Mouse (Mus musculus) midbrain, postnatal 0 days (tissue): ENCODE measurements around the gene Cfap73. TPM values are rescaled to one million over a fixed set of nuclear protein-coding genes. Genes with fewer than 3 reads are reported as not detected.

ENCODE experiments used
- ATAC-seq: fragments of 200-750 bp; cut with Nextera tagmentation; 2 replicates; pipeline ENCODE4 v1.8.0; 2017; ENCODE audit warnings: moderate number of reproducible peaks, mild to moderate bottlenecking, moderate TSS enrichment, moderate library complexity; ENCODE audit not compliant: low FRiP score
- DNase-seq: peaks from one replicate; pipeline ENCODE4 v3.0.0-alpha.2; 2015; ENCODE audit warnings: low spot score
- H3K27ac ChIP-seq: fragments of 300-500 bp; sonication (generic); 2 replicates; pipeline ENCODE4 v1.5.1; 2014; ENCODE audit warnings: low read depth, mild to moderate bottlenecking, low read length, mixed read lengths
- H3K27me3 ChIP-seq: fragments of 300-500 bp; sonication (generic); 2 replicates; pipeline ENCODE4 v1.6.1; 2014; ENCODE audit warnings: low read length, control low read depth, mixed read lengths; ENCODE audit not compliant: insufficient read depth
- H3K36me3 ChIP-seq: fragments of 300-500 bp; sonication (generic); 2 replicates; pipeline ENCODE4 v1.6.1; 2014; ENCODE audit warnings: low read length, control low read depth, mixed read lengths; ENCODE audit not compliant: insufficient read depth
- H3K4me1 ChIP-seq: fragments of 300-500 bp; sonication (generic); 2 replicates; pipeline ENCODE4 v1.6.1; 2014; ENCODE audit warnings: mild to moderate bottlenecking, control low read depth, antibody characterized with exemption, low read length, mixed read lengths; ENCODE audit not compliant: insufficient read depth
- H3K4me2 ChIP-seq: fragments of 300-500 bp; sonication (generic); 2 replicates; pipeline ENCODE4 v1.6.1; 2014; ENCODE audit warnings: low read depth, mild to moderate bottlenecking, low read length, mixed read lengths; ENCODE audit not compliant: poor library complexity, severe bottlenecking
- H3K4me3 ChIP-seq: fragments of 300-500 bp; sonication (generic); 2 replicates; pipeline ENCODE4 v1.5.1; 2014; ENCODE audit warnings: low read depth, mild to moderate bottlenecking, low read length, moderate library complexity
- H3K9ac ChIP-seq: fragments of 300-500 bp; sonication (generic); replicated peaks from 2 replicates; pipeline ENCODE4 v1.6.1; 2014; ENCODE audit warnings: mild to moderate bottlenecking, low read length, moderate library complexity, mixed read lengths; ENCODE audit not compliant: poor library complexity, severe bottlenecking
- H3K9me3 ChIP-seq: fragments of 300-500 bp; sonication (generic); 2 replicates; pipeline ENCODE4 v1.6.1; 2016; ENCODE audit warnings: low read length, control low read depth
- CTCF ChIP-seq: IDR thresholded peaks from 2 replicates; pipeline ENCODE4 v1.5.1; 2016; ENCODE audit warnings: antibody characterized with exemption, mild to moderate bottlenecking
- WGBS: fragments of 180-500 bp; shearing (Covaris S2); extraction: QIAGEN DNeasy Blood & Tissue Kit; methylation state at CpG from one replicate; pipeline ENCODE4 v1.1.7; 2014; 5-methylcytosine and 5-hydroxymethylcytosine counted together
- polyA plus RNA-seq: library from polyadenylated mRNA; unstranded; fragments of >200 nt; fragmentation: Nextera tagmentation; extraction: Ambion mirVana; gene quantifications from 2 replicates; pipeline ENCODE4 v1.2.1, GENCODE M21; 2015
- total RNA-seq: library from RNA; depleted of rRNA; stranded (reverse); fragments of >200 nt; gene quantifications from 2 replicates; pipeline ENCODE4 v1.2.3, GENCODE M21; 2014

The Cfap73 gene
- total and polyA plus RNA-seq, 2 experiments from 2014 or later, result 0.60 to 0.62 TPM

- under 1% methylated on average over 69 of the region's 69 CpGs for WGBS
- peak overlapping the region; percentile 77 for H3K9ac ChIP-seq
- ATAC-seq, result peak; percentile 94
Observed at GRCm38 (mm10) chr5:120612822-120613604, 21.0 kb downstream of the Cfap73 start.

GRCm38 (mm10) chr5:120612442-120612821, 21.6 kb downstream of the Cfap73 start, which contains the start of the genes Rita1 and Ddx54:
Gene Rita1 (minus strand): TSS chr5:120612589.
Gene Ddx54 (plus strand): TSS chr5:120612739.
- Histone ChIP-seq H3K9ac (peak within 1 kb of the TSS; percentile 77), H3K27ac (peak within 1 kb of the TSS; percentile 91), H3K4me1 (peaks cover 8% of the 10 kb centered on the region; the same call in 1 of the 2 replicates), H3K27me3 (no peaks in the 10 kb centered on the region), H3K4me2 (peak within 1 kb of the TSS; percentile 79), H3K9me3 (no peaks in the 10 kb centered on the region), H3K36me3 (0 out of 2 replicates have a peak, but pooled peaks cover 12% of the 10 kb centered on the region), H3K4me3 (peak within 1 kb of the TSS; percentile 53)
- no peak for TF ChIP-seq CTCF
- ATAC-seq, result peak; percentile 90
- DNase-seq, result peak; percentile 97
- 1% methylated on average over 22 of the region's 22 CpGs for WGBS

More at GRCm38 (mm10) chr5:120612822-120613604, 21.0 kb downstream of the Cfap73 start:
- peaks cover 17% of the 10 kb centered on the region for H3K36me3 ChIP-seq
- H3K27ac ChIP-seq, result peak overlapping the region; percentile 91
- H3K4me1 ChIP-seq, result peaks cover 8% of the 10 kb centered on the region; the same call in 1 of the 2 replicates
- no peaks in the 10 kb centered on the region for H3K9me3 ChIP-seq
- peak overlapping the region; percentile 53 for H3K4me3 ChIP-seq
- H3K4me2 ChIP-seq, result peak overlapping the region; percentile 79
- 0 out of 2 replicates have a peak, but pooled peaks have one; percentile 9 for TF ChIP-seq CTCF
- H3K27me3 ChIP-seq, result no peaks in the 10 kb centered on the region
- peak; percentile 100 for DNase-seq

GRCm38 (mm10) chr5:120611416-120611815, 22.6 kb downstream of the Cfap73 start:
- no peaks in the 10 kb centered on the region for H3K9me3 ChIP-seq
- H3K4me1 ChIP-seq, result peaks cover 8% of the 10 kb centered on the region; the same call in 1 of the 2 replicates
- no peaks in the 10 kb centered on the region for H3K27me3 ChIP-seq
- H3K27ac ChIP-seq, result no peak overlapping the region
- 0 out of 2 replicates have a peak, but pooled peaks cover 4% of the 10 kb centered on the region for H3K36me3 ChIP-seq
- ATAC-seq, result no peak
- WGBS, result 49% methylated on average over 8 of the region's 8 CpGs
- H3K4me3 ChIP-seq, result peak overlapping the region; percentile 53
- no peak for DNase-seq
- peak overlapping the region; percentile 75 for H3K4me2 ChIP-seq
- TF ChIP-seq CTCF, result no peak
- peak overlapping the region; percentile 74; the same call in 1 of the 2 replicates for H3K9ac ChIP-seq

GRCm38 (mm10) chr5:120610906-120611305, 23.1 kb downstream of the Cfap73 start:
- no peak for TF ChIP-seq CTCF
- Histone ChIP-seq H3K27me3 (no peaks in the 10 kb centered on the region), H3K9ac (peak overlapping the region; percentile 74; the same call in 1 of the 2 replicates), H3K4me3 (no peak overlapping the region), H3K27ac (no peak overlapping the region), H3K4me2 (peak overlapping the region; percentile 75), H3K36me3 (0 out of 2 replicates have a peak, but pooled peaks cover 4% of the 10 kb centered on the region), H3K4me1 (peaks cover 8% of the 10 kb centered on the region; the same call in 1 of the 2 replicates), H3K9me3 (no peaks in the 10 kb centered on the region)
- no peak for ATAC-seq
- 91% methylated on average over 5 of the region's 5 CpGs for WGBS
- DNase-seq, result no peak

- no peak for TF ChIP-seq CTCF
- peaks cover 8% of the 10 kb centered on the region; the same call in 1 of the 2 replicates for H3K4me1 ChIP-seq
- 0 out of 2 replicates have a peak, but pooled peaks cover 4% of the 10 kb centered on the region for H3K36me3 ChIP-seq
- no peak overlapping the region for H3K4me2 ChIP-seq
- ATAC-seq (no peak), DNase-seq (no peak)
- no peak overlapping the region for H3K9ac ChIP-seq
- no peaks in the 10 kb centered on the region for H3K9me3 ChIP-seq
- 80% methylated on average over 16 of the region's 16 CpGs for WGBS
- no peak overlapping the region for H3K4me3 ChIP-seq
- H3K27me3 ChIP-seq, result no peaks in the 10 kb centered on the region
- no peak overlapping the region for H3K27ac ChIP-seq
Observed at GRCm38 (mm10) chr5:120609246-120609775, 24.7 kb downstream of the Cfap73 start.
